Mouse (Mus musculus) embryonic fibroblast, embryonic 13.5 days (primary cell): ENCODE measurements at regions not wholly inside any gene's neighbourhood (a gene's known extent, or its start where the extent isn't known, plus 50 kb on each side); places are given as distances from the start of the nearest gene placed in this dataset.

ENCODE experiments used
- CTCF ChIP-seq: IDR thresholded peaks from 2 replicates; pipeline ENCODE4 v1.5.1; 2011; ENCODE audit warnings: mild to moderate bottlenecking, control low read depth, low read length, moderate library complexity, borderline replicate concordance; ENCODE audit not compliant: insufficient read depth
- POLR2A ChIP-seq: IDR thresholded peaks from 2 replicates; pipeline ENCODE4 v1.6.1; 2011; ENCODE audit warnings: low read depth, mild to moderate bottlenecking, control low read depth, low read length, moderate library complexity

GRCm38 (mm10) chr14:72234234-72235075 lies 257.2 kb downstream of the Gm9195 start:
- no peak for TF ChIP-seq CTCF
- TF ChIP-seq POLR2A = no peak
